In genomic region chr2:60291381-60291780, GRCm38 (mm10) we compare ENCODE assay signal across 21 mouse cellular contexts. TPM values are rescaled to one million over a fixed set of nuclear protein-coding genes. Genes with fewer than 3 reads are reported as not detected.
A peak's percentile ranks its signal among the peaks of the same experiment; 100 is the strongest.
DNase-seq lines count a peak whose midpoint lies in the region; ATAC-seq lines count a peak whose summit lies in the region.
"Had no signal": no experiment of that assay in that cellular context is flagged by ENCODE, and none has a peak within 500 bp of the region (broad histone marks: within the 10 kb centered on the region; RNA-seq: fewer than 3 reads in every experiment).

No protein-coding gene starts in this region.

- no peaks in the 10 kb centered on the region for H3K27me3 ChIP-seq in heart, embryonic 10.5 days (ENCODE audit: insufficient read depth, poor library complexity, severe bottlenecking)
- no peaks in the 10 kb centered on the region for H3K27me3 ChIP-seq in midbrain, embryonic 15.5 days (replicated peaks)
- H3K27me3 ChIP-seq: embryonic facial prominence, embryonic 12.5 days; forebrain, embryonic 13.5 days; forebrain, embryonic 15.5 days; Patski had no signal

- no peak overlapping the region for H3K4me2 ChIP-seq in midbrain, embryonic 15.5 days
- H3K4me2 ChIP-seq: embryonic facial prominence, embryonic 12.5 days; forebrain, embryonic 13.5 days; forebrain, embryonic 15.5 days had no signal

- H3K9ac ChIP-seq in midbrain, embryonic 15.5 days, result no peak overlapping the region
- H3K9ac ChIP-seq: embryonic facial prominence, embryonic 12.5 days; forebrain, embryonic 13.5 days; forebrain, embryonic 15.5 days; forebrain, postnatal 0 days had no signal

- WGBS in heart, embryonic 10.5 days, result 76% methylated on average over 4 of the region's 4 CpGs
- WGBS in midbrain, embryonic 15.5 days, result 86% methylated on average over 4 of the region's 4 CpGs

- no peak for ATAC-seq in midbrain, embryonic 15.5 days (replicated peaks)
- ATAC-seq: activated CD4-positive, CD25-positive, alpha-beta regulatory T cell, adult 4 months; forebrain, embryonic 13.5 days; forebrain, embryonic 15.5 days; forebrain, postnatal 0 days; Patski had no signal

- H3K27ac ChIP-seq in heart, embryonic 10.5 days, result no peak overlapping the region
- no peak overlapping the region for H3K27ac ChIP-seq in midbrain, embryonic 15.5 days
- H3K27ac ChIP-seq: embryonic facial prominence, embryonic 10.5 days; embryonic facial prominence, embryonic 12.5 days; forebrain, embryonic 13.5 days; forebrain, embryonic 15.5 days had no signal

- DNase-seq in heart, embryonic 10.5 days (ENCODE audit: low spot score), result peak; percentile 56
- DNase-seq in heart, adult 8-10 months (ENCODE audit: low spot score), result no peak
- peak; percentile 50 for DNase-seq in R1 (ENCODE audit: low read depth, low spot score)
- no peak for DNase-seq in lung, postnatal 36 days
- DNase-seq: adrenal gland, adult 8-10 months; adrenal gland, postnatal 14 days; adrenal gland, postnatal 36 days; cerebellum, adult 11-12 months; cerebellum, adult 2 months; cerebellum, adult 9-10 months; cerebellum, postnatal 10 days; cerebellum, postnatal 25 days; forebrain, postnatal 0 days had no signal

- H3K9me3 ChIP-seq in heart, embryonic 10.5 days, result no peaks in the 10 kb centered on the region
- no peaks in the 10 kb centered on the region for H3K9me3 ChIP-seq in midbrain, embryonic 15.5 days
- H3K9me3 ChIP-seq: embryonic facial prominence, embryonic 10.5 days; embryonic facial prominence, embryonic 12.5 days; forebrain, embryonic 13.5 days; G1E had no signal

- H3K4me3 ChIP-seq in heart, embryonic 10.5 days, result no peak overlapping the region
- no peak overlapping the region for H3K4me3 ChIP-seq in midbrain, embryonic 15.5 days
- H3K4me3 ChIP-seq: embryonic facial prominence, embryonic 10.5 days; embryonic facial prominence, embryonic 12.5 days; forebrain, embryonic 13.5 days; forebrain, embryonic 15.5 days had no signal

- no peaks in the 10 kb centered on the region for H3K36me3 ChIP-seq in heart, embryonic 10.5 days
- no peaks in the 10 kb centered on the region for H3K36me3 ChIP-seq in midbrain, embryonic 15.5 days (replicated peaks)
- H3K36me3 ChIP-seq: embryonic facial prominence, embryonic 10.5 days; embryonic facial prominence, embryonic 12.5 days; forebrain, embryonic 15.5 days had no signal

- H3K4me1 ChIP-seq in heart, embryonic 10.5 days, result no peaks in the 10 kb centered on the region
- no peaks in the 10 kb centered on the region for H3K4me1 ChIP-seq in midbrain, embryonic 15.5 days
- H3K4me1 ChIP-seq: embryonic facial prominence, embryonic 10.5 days; embryonic facial prominence, embryonic 12.5 days; forebrain, embryonic 13.5 days; forebrain, embryonic 15.5 days had no signal

RNA-seq across cellular contexts. Expression of gene Cd302, which starts 7.1 kb away (rescaled TPM):
- polyA plus RNA-seq in heart, embryonic 10.5 days (2016; fragmentation: Nextera tagmentation; extraction: Ambion mirVana), result 18.7 and 25.9 TPM in 2 replicates
- 1 to 10 TPM; 8.1 to 9.3 (median 8.9) TPM for total RNA-seq in heart, adult 8-10 months (2022)
- polyA plus RNA-seq in midbrain, embryonic 15.5 days (2015; fragmentation: Nextera tagmentation; extraction: Ambion mirVana), result 12.0 and 12.9 TPM in 2 replicates
- total RNA-seq: G1E had no signal
- polyA plus RNA-seq: G1E had no signal

Comparison
In these comparisons a context has a peak if more than half of its experiments do, and no peak if none do; other contexts are left out.
1. DNase-seq: peak in heart, embryonic 10.5 days (single experiment) and R1 (single experiment); none in heart, adult 8-10 months (single experiment) and lung, postnatal 36 days (single experiment).